Mouse (Mus musculus): ENCODE measurements at regions not wholly inside any gene's neighbourhood (a gene's known extent, or its start where the extent isn't known, plus 50 kb on each side); places are given as distances from the start of the nearest gene placed in this dataset.

GRCm38 (mm10) chr2:72800696-72801095, 179.6 kb downstream of the Sp3 start:
- DNase-seq (ENCODE audit: low read depth in 1 of 2, low spot score in 2 of 2): no peak

DNA sequence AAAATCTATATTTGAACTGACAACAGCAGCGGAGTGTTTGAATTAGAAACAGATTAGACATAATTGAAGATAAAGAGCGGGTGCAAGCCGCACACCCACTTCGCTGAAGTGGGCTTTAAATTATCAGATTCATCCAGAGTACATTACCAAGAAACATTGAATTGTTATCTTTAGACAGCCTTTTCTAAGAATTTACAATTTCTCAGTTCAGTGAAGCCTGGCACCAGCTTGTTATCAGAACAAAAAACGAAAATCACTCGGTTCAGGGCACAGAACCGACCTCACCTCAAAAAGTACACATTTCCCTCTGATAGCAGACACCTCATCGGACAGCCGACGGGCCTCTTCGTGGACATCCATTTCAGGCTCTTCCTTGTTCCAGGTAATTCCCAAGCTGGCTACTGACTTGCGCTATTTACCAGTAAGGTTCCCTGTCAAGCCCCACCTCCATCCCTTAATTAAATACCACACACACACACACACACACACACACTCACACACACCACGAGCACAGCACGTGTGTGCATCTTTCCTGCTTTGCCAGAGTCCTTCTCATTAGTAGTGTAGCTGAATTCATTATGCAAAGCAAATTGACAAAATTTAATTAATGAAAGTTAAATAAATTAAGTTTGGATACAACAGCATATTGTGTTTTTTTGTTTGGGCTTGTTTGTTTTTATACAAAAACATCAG, 166.8 kb downstream of the Sp3 start:
- DNase-seq (ENCODE audit: low read depth in 1 of 2, low spot score in 2 of 2): no peak

- DNase-seq (ENCODE audit: low read depth in 1 of 2, low spot score in 2 of 2): no peak
Observed at GRCm38 (mm10) chr2:72825251-72825650, 155.0 kb downstream of the Sp3 start.

DNA sequence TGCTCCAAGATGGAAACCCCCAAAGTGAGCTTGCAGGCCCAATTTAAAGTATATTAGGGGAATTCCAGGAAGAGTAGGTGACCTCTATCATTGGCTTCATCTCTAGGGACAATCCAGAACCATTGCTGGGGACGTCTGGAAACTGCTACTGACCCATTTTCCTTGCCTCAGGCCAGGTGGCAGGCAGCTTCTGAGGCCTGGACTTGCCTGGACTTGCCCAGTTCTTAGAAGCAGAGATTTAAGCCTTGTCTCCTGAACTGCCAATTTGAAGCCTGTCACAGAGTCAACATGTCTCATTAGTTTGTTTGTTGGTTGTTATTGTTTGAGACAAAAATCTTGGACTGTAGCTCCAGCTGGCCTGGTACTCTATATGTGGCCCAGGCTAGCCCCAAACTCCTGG, 151.1 kb downstream of the Sp3 start:
- no peak for DNase-seq (ENCODE audit: low read depth in 1 of 2, low spot score in 2 of 2)

GRCm38 (mm10) chr2:72832770-72833169, 147.5 kb downstream of the Sp3 start:
- no peak for DNase-seq (ENCODE audit: low read depth in 1 of 2, low spot score in 2 of 2)

DNA sequence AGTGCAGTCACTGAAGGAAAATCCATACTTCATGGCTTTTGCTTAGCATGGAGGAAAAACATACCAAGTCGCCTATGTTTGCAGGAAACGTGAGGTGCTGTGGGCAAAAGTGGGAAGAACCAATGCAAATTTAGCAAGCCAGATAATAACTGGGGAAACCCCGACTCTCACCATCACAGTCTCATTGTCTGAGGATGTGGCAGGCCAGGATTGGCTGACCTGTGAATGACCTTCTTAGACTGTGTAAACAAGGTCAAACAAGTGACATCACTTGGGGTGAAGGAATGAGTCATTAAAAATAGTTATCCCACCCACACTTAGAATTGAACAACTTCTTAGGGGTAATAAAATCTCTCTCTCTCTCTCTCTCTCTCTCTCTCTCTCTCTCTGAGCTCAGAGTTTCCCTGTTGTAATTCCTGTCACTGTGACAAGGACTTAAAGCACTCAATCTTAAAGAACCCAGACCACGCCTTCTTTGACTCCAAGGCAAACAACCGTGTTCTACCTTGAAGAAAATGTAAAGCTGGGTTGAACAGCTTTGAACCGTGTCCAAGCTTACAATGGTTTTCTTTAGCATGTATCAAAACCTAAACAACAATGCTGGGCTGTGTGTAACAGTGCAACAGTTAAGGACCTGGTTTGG, 142.0 kb downstream of the Sp3 start:
- no peak for DNase-seq (ENCODE audit: low read depth in 1 of 2, low spot score in 2 of 2)

- no peak for DNase-seq (ENCODE audit: low read depth in 1 of 2, low spot score in 2 of 2)
Observed at GRCm38 (mm10) chr2:72839673-72840072, 140.6 kb downstream of the Sp3 start.

DNA sequence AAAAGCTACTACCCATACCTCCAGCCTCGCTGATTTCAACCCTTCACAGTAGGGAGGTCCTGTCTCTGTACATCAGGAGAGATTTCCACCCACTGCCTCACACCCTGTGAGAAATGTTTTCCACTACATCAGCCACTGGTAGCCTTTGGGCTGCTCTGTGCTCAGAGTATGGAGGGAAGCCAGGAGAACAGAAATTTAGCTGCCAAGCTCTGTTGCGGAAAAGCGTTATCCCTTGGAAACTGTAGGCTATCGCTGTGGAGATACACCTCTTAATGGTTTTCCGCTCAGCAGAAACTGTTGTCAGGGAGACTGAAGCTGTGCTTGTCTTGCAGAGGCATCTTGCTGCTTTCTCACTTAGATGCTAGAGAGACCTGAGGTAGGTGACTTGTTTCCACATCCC, 138.9 kb downstream of the Sp3 start:
- no peak for DNase-seq (ENCODE audit: low read depth in 1 of 2, low spot score in 2 of 2)

- no peak for DNase-seq (ENCODE audit: low read depth in 1 of 2, low spot score in 2 of 2)
Observed at GRCm38 (mm10) chr2:72843610-72844009, 136.6 kb downstream of the Sp3 start.

DNA sequence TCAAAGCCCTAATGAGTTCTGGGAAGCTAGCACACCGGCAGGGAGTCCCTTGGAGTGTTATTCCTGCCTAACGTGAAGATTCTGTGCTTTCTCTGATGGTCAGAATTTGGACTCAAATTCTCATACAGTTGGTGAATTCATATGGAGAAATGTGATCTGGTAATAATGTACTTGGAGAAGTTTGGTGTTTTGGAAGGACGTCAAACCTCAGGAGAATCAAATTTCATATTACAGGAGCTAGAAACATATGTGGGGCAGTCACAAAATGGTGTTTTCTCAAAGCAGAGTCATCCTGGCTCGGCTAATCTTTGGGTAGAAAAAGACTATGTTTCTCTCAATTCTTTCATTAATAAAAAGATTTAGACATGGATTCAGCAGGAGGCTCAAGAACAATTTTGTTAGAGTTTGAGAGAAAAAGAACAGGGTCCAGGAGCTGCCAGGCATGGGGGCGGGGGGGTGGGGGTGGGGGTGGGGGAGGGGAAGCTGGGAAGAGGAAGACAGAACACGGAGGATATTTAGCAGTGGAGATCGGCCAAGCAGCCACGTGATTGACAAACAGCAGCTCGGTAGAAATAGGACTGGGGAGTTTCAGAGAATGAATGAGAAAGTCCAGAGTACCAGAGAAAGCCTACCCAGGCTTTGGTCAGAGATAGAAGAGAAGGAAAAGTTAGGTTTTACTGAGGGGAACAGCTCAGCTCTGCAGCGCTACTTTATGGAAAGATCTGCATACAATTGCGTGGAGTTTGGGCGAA, 130.6 kb downstream of the Sp3 start:
- no peak for DNase-seq (ENCODE audit: low read depth in 1 of 2, low spot score in 2 of 2)

DNA sequence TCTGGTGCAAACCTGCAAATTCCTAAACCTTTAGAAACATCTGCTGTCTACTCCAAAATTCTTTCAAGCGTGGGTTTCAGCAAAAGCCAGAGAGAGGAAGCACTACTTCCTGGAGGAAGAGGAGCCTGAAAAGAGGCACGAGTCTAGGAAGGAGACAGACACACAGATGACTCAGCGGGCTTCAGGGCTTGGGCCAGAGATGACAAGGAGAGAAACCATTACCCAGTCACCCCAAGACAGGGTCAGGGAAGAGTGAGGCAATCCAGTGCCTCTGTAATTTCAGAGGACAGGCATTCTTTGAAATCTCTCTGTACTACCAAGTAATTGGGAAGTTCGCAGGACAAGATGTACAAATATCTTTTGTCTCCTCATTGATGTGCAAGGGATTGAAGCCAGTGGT, 127.7 kb downstream of the Sp3 start:
- DNase-seq (ENCODE audit: low read depth in 1 of 2, low spot score in 2 of 2): no peak

DNA sequence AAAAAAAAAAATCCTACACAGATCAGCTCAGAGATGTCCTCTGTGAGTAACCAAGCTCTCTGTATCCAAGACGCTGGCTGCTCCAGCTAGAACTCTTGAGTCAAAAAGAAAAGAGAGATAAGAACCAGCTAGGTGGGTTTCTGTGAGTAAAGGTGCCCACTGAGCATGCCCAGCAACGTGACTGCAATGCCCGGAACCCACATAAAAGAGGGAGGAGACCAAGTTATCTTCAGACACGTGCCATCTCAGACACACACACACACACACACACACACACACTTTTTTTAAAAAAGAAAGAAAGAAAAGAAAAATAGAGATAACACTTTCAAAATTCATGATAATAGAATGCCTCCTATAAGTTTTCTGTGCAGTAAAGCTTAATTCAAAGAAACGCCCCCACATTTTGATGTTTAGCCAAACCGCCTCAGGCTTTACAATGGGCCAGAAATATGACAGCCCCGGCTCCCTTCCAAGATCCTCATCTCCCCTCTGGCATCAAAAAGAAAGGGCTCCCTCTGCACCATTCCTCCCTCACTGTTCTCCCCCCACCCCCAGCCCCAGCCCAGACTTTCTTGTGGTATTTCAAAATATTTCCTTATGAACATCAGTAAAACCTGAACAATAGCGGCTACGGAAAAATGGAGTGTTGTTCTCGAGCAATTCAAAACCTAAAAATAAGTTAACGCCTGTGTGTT, 124.8 kb downstream of the Sp3 start:
- no peak for DNase-seq (ENCODE audit: low read depth in 1 of 2, low spot score in 2 of 2)

DNA sequence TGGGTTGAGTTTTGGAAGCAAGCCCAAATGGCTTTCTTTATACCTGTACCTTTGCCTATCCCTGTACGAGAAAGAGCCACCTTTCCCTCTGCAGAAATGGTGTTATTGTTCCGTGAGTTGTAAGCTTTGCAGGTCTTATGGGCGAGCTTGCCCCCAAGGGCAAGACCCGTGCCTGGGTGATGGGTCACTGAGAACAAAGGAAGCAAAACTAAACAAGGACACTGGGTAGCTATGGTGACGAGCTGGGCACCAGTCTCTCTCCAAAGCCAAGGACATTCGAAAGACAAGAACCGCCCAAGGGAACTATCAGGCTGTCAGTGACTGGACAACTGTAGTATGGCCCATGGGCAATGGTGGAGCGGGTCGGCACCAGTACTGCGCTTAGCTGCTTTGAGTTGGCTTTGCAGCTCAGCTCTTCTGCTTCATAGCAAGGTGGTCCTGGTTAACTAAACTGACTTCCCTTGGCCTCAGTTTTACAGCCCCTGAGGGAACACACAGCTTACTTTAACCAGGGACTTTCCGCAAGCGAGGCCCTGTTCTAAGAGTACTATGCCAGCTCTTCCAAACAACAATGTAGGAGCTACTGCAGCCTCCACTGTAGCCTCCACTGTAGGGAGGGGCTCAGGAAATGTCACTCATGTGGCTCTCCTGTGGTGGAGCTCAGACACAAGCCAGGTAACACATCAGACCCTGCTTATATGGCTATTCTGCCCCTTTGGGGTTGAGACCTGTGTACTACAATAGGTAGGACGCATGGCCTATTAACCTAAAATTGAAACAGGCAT, 124.1 kb downstream of the Sp3 start:
- DNase-seq (ENCODE audit: low read depth in 1 of 2, low spot score in 2 of 2): no peak

DNA sequence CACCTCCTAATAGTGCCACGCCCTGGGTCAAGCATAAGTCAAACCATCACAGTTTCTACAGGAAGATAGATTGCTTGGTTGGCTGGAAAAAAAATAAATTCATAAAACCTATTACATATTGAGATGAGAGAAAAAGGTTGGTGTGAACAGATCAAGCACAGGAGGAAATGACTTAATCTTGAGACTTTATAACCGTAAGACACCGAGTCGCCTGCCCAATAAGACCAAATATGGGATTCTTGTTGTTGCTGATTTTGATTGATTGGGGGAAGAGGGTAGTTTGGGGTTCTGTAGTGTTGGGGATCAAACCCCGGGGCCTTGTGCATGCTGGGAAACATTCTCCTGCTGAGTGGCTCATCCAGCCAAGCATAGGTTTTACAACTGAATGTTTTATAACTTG, 122.9 kb downstream of the Sp3 start:
- no peak for DNase-seq (ENCODE audit: low read depth in 1 of 2, low spot score in 2 of 2)

- no peak for DNase-seq (ENCODE audit: low read depth in 1 of 2, low spot score in 2 of 2)
Observed at GRCm38 (mm10) chr2:72865462-72866365, 114.5 kb downstream of the Sp3 start.

DNA sequence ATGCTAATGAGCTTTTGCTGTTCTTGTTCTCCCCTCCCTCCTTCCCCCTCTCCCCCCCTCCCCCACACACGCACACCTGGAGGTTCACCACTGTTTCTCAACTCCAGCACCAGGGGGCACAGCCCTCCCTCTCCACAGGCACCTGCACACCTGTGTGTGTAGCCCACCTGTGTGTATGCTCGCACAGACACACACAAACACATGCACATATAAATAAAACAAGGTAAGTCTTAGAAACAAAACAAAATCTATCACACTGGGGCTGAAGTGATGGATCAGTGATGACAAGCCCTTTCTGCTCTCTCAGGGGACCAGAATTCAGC, 113.9 kb downstream of the Sp3 start:
- no peak for DNase-seq (ENCODE audit: low read depth in 1 of 2, low spot score in 2 of 2)

DNA sequence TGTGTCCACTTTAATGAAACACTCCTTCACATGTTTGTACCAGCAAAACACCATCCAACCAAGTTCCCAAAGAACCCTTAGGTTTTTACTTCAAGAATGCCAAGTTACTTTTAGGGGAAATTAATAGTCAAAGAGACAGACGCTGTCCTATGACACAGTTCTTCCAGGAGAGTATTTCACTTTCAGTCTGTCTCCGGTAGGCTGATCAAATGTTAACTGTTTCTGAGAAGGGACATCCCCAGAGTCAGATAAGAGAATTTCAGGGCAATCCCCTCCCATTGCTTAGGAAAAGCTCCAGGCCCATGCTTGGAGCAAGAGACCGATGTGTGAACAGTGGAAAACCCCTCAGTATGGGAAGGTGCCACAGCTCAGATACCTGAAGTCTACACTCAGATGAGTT, 112.1 kb downstream of the Sp3 start:
- DNase-seq (ENCODE audit: low read depth in 1 of 2, low spot score in 2 of 2): no peak

DNA sequence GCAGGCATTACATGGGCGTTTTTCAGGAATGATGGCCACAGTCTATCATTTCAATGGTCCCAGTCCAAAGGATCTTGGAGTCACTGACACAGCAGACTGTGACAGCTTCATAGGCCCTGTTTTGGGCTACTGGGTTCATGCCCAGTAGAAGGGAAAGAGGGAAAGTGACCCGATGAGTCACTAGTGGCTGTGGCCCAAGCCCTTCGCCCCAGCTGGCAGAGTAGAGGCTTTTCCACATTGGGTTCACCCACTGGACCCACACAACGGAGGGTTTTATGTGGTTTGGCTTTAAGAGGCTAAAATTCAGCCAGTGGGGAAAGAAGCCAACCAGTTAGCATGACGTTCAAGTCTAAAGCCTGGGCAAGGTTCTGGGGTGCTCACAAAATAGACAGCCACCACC, 108.4 kb downstream of the Sp3 start:
- DNase-seq (ENCODE audit: low read depth in 1 of 2, low spot score in 2 of 2): no peak

DNA sequence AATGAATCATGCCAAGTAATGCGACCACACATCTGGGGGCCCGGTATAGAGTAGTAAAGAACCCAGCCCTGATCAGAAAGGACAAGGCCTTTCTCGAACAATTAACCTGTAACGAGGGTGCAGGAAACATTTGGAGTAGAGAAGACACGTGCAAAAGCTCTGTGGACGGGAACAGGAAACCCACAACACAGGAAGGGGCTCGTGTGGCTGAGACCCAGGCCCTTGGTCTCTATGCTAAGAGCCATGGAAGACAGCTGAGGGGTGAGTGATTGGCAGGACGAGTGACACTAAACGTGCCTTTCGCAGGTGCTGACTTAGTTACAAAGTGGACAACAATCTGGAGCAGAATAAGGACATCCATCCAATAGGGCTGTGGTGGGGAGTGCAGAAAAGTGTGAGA, 106.3 kb downstream of the Sp3 start:
- no peak for DNase-seq (ENCODE audit: low read depth in 1 of 2, low spot score in 2 of 2)

DNA sequence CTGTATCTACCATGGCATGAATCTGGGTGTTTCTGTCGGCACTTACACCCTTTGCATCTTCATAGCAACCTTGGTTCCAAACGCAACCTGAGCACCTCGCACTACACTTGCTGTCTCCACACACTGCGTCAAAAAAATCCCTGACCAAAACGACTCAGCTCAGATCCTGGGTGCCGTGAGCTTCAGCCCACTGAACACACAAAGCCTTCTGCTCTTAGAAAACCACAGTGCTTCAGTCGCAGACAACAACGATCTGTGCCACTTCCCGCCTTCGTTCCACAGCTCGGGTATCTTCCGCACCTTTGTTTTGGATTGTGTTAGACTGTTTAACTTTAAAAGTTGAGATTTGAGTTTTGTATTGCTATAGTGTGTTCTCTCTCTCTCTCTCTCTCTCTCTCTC, 105.7 kb downstream of the Sp3 start:
- no peak for DNase-seq (ENCODE audit: low read depth in 1 of 2, low spot score in 2 of 2)

All from monocyte, adult 2 months (primary cell).